Mouse (Mus musculus) C2C12 (cell line): ENCODE measurements around the gene Tex12. TPM values are rescaled to one million over a fixed set of nuclear protein-coding genes. Genes with fewer than 3 reads are reported as not detected.
A peak's percentile ranks its signal among the peaks of the same experiment; 100 is the strongest.

Experiments used
- H3K27me3 ChIP-seq: one replicate; pipeline ENCODE4 v1.6.1; 2011; ENCODE audit not compliant: control insufficient read depth, insufficient read depth, insufficient read length
- H3K36me3 ChIP-seq: one replicate; pipeline ENCODE4 v1.6.1; 2011; ENCODE audit not compliant: control insufficient read depth, insufficient read depth
- H3K4me3 ChIP-seq: one replicate; pipeline ENCODE4 v1.5.1; 2011; ENCODE audit warnings: mild to moderate bottlenecking, control low read depth; ENCODE audit not compliant: poor library complexity, insufficient read depth, severe bottlenecking
- H3K79me2 ChIP-seq: one replicate; pipeline ENCODE4 v1.6.1; 2011; ENCODE audit not compliant: control insufficient read depth, insufficient read depth
- H3K79me3 ChIP-seq: one replicate; pipeline ENCODE4 v1.6.1; 2011; ENCODE audit warnings: low read depth, control low read depth
- H3ac ChIP-seq: one replicate; pipeline ENCODE3; 2011; ENCODE audit warnings: low read depth; ENCODE audit not compliant: control insufficient read depth, insufficient read length
- CEBPB ChIP-seq: IDR thresholded peaks from one replicate; pipeline ENCODE4 v1.6.1; 2011; ENCODE audit warnings: low read depth, mild to moderate bottlenecking, control low read depth, moderate library complexity
- CTCF ChIP-seq: IDR thresholded peaks from one replicate; pipeline ENCODE4 v1.5.1; 2011; ENCODE audit not compliant: control insufficient read depth, insufficient read depth, insufficient read length
- FOSL1 ChIP-seq: IDR thresholded peaks from one replicate; pipeline ENCODE4 v1.8.0; 2011; ENCODE audit warnings: mild to moderate bottlenecking, low read length; ENCODE audit not compliant: poor library complexity, insufficient read depth, severe bottlenecking
- MAX ChIP-seq: IDR thresholded peaks from one replicate; pipeline ENCODE4 v1.6.1; 2011; ENCODE audit warnings: mild to moderate bottlenecking, control low read depth
- MYOD1 ChIP-seq: IDR thresholded peaks from one replicate; pipeline ENCODE4 v1.6.1; 2011; ENCODE audit warnings: low read depth; ENCODE audit not compliant: control insufficient read depth, insufficient read length
- MYOG ChIP-seq: IDR thresholded peaks from one replicate; pipeline ENCODE4 v1.6.1; 2011; ENCODE audit not compliant: control insufficient read depth, insufficient read length; ENCODE audit errors: extremely low read depth
- USF1 ChIP-seq: IDR thresholded peaks from one replicate; pipeline ENCODE4 v1.6.1; 2011; ENCODE audit warnings: low read depth, mild to moderate bottlenecking, control low read depth, moderate library complexity
- polyA plus RNA-seq: library from polyadenylated mRNA; unstranded; fragments of >200 nt; fragmentation: generic; extraction: Trizol; gene quantifications from one replicate; pipeline ENCODE4 v1.2.1, GENCODE M21; 2012; ENCODE audit warnings: missing spikeins

Tex12 gene
- polyA plus RNA-seq, 1 experiment, result not detected

DNA sequence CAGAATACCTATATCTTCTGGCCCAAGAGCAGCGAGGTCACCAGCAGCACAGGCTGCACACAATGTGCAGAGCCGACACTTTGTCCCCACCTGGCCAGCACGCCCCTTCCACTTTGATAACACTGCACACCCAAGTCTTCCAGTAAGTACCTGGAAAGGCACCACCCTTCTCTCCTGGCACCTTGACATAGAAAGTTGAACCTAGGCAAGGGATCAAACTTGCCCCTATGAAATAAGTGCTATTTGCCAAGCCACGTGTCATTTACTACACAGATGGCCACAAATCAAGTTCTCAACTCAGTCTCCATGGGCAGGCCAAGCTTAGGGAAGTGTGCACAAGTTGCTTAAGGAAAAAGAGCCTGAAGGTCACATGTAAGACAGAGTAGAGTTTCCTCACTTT, 25.8 kb upstream of the Tex12 start:
- H3K36me3 ChIP-seq, result no peaks in the 10 kb centered on the region
- no peaks in the 10 kb centered on the region for H3K27me3 ChIP-seq
- TF ChIP-seq USF1 (no peak), CEBPB (no peak), CTCF (no peak), MYOG (no peak), MAX (no peak), MYOD1 (no peak), FOSL1 (no peak)
- H3K4me3 ChIP-seq, result no peak overlapping the region
- H3K79me2 ChIP-seq, result no peaks in the 10 kb centered on the region
- H3ac ChIP-seq, result no peak overlapping the region
- H3K79me3 ChIP-seq, result no peaks in the 10 kb centered on the region

GRCm38 (mm10) chr9:50585145-50585818, 24.2 kb upstream of the Tex12 start:
- no peaks in the 10 kb centered on the region for H3K36me3 ChIP-seq
- no peak overlapping the region for H3K4me3 ChIP-seq
- no peak for TF ChIP-seq CTCF
- no peaks in the 10 kb centered on the region for H3K79me2 ChIP-seq
- H3ac ChIP-seq, result no peak overlapping the region
- H3K79me3 ChIP-seq, result no peaks in the 10 kb centered on the region
- no peaks in the 10 kb centered on the region for H3K27me3 ChIP-seq

DNA sequence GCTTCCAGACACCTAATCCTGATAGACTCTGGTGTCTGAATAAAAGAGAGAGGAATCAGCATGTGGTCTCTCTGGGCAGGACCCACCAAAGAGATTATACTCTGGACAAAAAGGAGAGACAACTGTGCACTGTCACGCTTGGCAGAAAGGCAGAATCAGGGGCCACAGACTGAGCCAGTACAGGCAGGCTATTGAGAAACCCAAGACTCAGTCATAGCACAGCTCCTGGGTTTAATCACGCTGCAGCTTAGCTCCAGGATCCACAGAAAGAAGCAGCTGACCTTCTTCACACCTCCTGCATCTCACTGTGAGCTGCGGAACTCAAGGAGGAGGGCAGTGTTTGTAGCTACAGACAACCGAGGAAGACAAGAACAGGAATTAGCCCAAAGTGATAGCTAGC, 19.2 kb upstream of the Tex12 start:
- Histone ChIP-seq H3K27me3 (no peaks in the 10 kb centered on the region), H3K79me2 (no peaks in the 10 kb centered on the region), H3ac (no peak overlapping the region), H3K4me3 (no peak overlapping the region), H3K36me3 (no peaks in the 10 kb centered on the region), H3K79me3 (no peaks in the 10 kb centered on the region)
- TF ChIP-seq FOSL1 (no peak), MYOG (no peak), USF1 (no peak), CTCF (no peak), MYOD1 (no peak), MAX (no peak), CEBPB (no peak)

GRCm38 (mm10) chr9:50569599-50570525, 8.7 kb upstream of the Tex12 start:
- no peaks in the 10 kb centered on the region for H3K79me2 ChIP-seq
- no peaks in the 10 kb centered on the region for H3K79me3 ChIP-seq
- no peak overlapping the region for H3ac ChIP-seq
- H3K4me3 ChIP-seq, result no peak overlapping the region
- TF ChIP-seq MYOD1 (no peak), MAX (peak; percentile 30), CEBPB (no peak)
- H3K36me3 ChIP-seq, result no peaks in the 10 kb centered on the region
- H3K27me3 ChIP-seq, result no peaks in the 10 kb centered on the region

GRCm38 (mm10) chr9:50567881-50568280, 6.8 kb upstream of the Tex12 start:
- Histone ChIP-seq H3K79me2 (no peaks in the 10 kb centered on the region), H3K4me3 (no peak overlapping the region), H3K36me3 (no peaks in the 10 kb centered on the region), H3K79me3 (no peaks in the 10 kb centered on the region), H3K27me3 (no peaks in the 10 kb centered on the region), H3ac (no peak overlapping the region)
- TF ChIP-seq USF1 (no peak), FOSL1 (no peak), MYOD1 (no peak), MYOG (no peak)

DNA sequence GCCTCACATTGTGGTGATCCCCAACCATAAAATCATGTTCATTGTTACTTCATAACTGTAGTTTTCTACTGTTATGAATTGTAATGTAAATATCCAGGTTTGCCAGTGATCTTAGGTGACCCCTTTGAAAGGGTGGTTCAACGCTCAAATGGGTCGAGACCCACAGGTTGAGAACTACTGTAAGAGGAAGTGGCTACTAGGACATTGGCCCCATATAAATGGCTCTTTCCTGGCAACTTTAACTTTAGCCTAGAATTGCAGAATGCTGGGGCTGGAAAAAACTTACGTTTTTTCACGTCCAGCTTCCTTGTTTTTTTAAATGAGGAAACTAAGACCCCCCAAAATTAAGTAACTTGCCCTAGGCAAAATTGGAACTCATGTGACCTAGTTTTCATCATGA, 6.2 kb upstream of the Tex12 start:
- H3ac ChIP-seq, result no peak overlapping the region
- no peak overlapping the region for H3K4me3 ChIP-seq
- H3K79me2 ChIP-seq, result no peaks in the 10 kb centered on the region
- no peaks in the 10 kb centered on the region for H3K79me3 ChIP-seq
- no peaks in the 10 kb centered on the region for H3K27me3 ChIP-seq
- no peaks in the 10 kb centered on the region for H3K36me3 ChIP-seq
- TF ChIP-seq CTCF, result no peak
- no peak for TF ChIP-seq MYOD1
